Mouse (Mus musculus) G1E (cell line): Measurements from ENCODE around the gene Slc5a6.

Source experiments
- CTCF ChIP-seq: IDR thresholded peaks from 2 replicates; pipeline ENCODE4 v1.5.1; 2012; ENCODE audit warnings: low read depth, low read length, inconsistent platforms, mixed read lengths
- GATA1 ChIP-seq: IDR thresholded peaks from 2 replicates; pipeline ENCODE4 v1.6.1; 2012; ENCODE audit warnings: borderline replicate concordance, low read length, inconsistent platforms, mixed read lengths
- GATA2 ChIP-seq: IDR thresholded peaks from 2 replicates; pipeline ENCODE4 v1.6.1; 2012; ENCODE audit warnings: low read depth, low read length, inconsistent platforms, borderline replicate concordance

- TF ChIP-seq CTCF (no peak), GATA2 (no peak), GATA1 (no peak)
These were observed 33.6 kb upstream of the Slc5a6 start for GRCm38 (mm10) chr5:31082355-31082754.
